Mouse (Mus musculus) forebrain, embryonic 11.5 days (tissue): ENCODE measurements at regions not wholly inside any gene's neighbourhood (a gene's known extent, or its start where the extent isn't known, plus 50 kb on each side); places are given as distances from the start of the nearest gene placed in this dataset.

Source experiments
- ATAC-seq: fragments of 200-750 bp; cut with Nextera tagmentation; replicated peaks from 2 replicates; pipeline ENCODE4 v1.8.0; 2017; ENCODE audit warnings: moderate TSS enrichment; ENCODE audit not compliant: low FRiP score
- DNase-seq: peaks from one replicate; pipeline ENCODE4 v3.0.0-alpha.2; 2017; ENCODE audit warnings: low spot score
- H3K27ac ChIP-seq: fragments of 300-500 bp; sonication (generic); 2 replicates; pipeline ENCODE4 v1.5.1; 2014; ENCODE audit warnings: low read depth, low read length
- H3K27me3 ChIP-seq: fragments of 300-500 bp; sonication (generic); 2 replicates; pipeline ENCODE4 v1.6.1; 2014; ENCODE audit warnings: mild to moderate bottlenecking, low read length, mixed read lengths; ENCODE audit not compliant: control insufficient read depth, insufficient read depth
- H3K36me3 ChIP-seq: fragments of 300-500 bp; sonication (generic); 2 replicates; pipeline ENCODE4 v1.6.1; 2014; ENCODE audit warnings: mild to moderate bottlenecking, low read length, moderate library complexity, mixed read lengths; ENCODE audit not compliant: control insufficient read depth, insufficient read depth
- H3K4me1 ChIP-seq: fragments of 300-500 bp; sonication (generic); replicated peaks from 2 replicates; pipeline ENCODE4 v1.6.1; 2014; ENCODE audit warnings: low read length, mixed read lengths; ENCODE audit not compliant: control insufficient read depth, insufficient read depth
- H3K4me2 ChIP-seq: fragments of 300-500 bp; sonication (generic); 2 replicates; pipeline ENCODE4 v1.6.1; 2014; ENCODE audit warnings: low read depth, mild to moderate bottlenecking, low read length, moderate library complexity, mixed read lengths; ENCODE audit not compliant: severe bottlenecking
- H3K4me3 ChIP-seq: fragments of 300-500 bp; sonication (generic); 2 replicates; pipeline ENCODE4 v1.5.1; 2014; ENCODE audit warnings: low read depth, low read length
- H3K9ac ChIP-seq: fragments of 300-500 bp; sonication (generic); 2 replicates; pipeline ENCODE4 v1.6.1; 2014; ENCODE audit warnings: low read length
- H3K9me3 ChIP-seq: fragments of 300-500 bp; sonication (generic); 2 replicates; pipeline ENCODE4 v1.6.1; 2016; ENCODE audit warnings: low read length, mixed read lengths; ENCODE audit not compliant: control insufficient read depth
- WGBS: fragments of 180-500 bp; shearing (Covaris S2); extraction: QIAGEN DNeasy Blood & Tissue Kit; methylation state at CpG from one replicate; pipeline ENCODE4 v1.1.7; 2014; 5-methylcytosine and 5-hydroxymethylcytosine counted together

DNA sequence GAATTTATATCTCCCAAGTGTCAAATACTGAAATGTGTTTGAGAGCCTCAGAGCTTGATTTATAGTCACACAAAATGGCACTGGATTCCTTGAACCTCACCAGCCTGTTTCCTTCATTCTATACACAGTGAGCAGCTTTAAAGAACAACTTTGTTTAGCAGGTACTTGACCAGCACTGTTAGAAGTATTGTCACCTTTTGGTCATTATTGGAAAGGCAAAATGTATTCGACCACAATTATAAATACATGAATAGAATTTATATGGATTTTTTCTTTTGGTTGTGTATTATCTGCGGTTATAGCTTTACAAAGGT is 527.3 kb upstream of the Pdzrn3 start:
- no peaks in the 10 kb centered on the region for H3K27me3 ChIP-seq
- 89% methylated on average over 2 of the region's 2 CpGs for WGBS
- no peak overlapping the region for H3K4me3 ChIP-seq
- DNase-seq: no peak
- no peak overlapping the region for H3K9ac ChIP-seq
- no peak overlapping the region for H3K27ac ChIP-seq
- no peak overlapping the region for H3K4me2 ChIP-seq
- H3K9me3 ChIP-seq: no peaks in the 10 kb centered on the region
- ATAC-seq: no peak
- no peaks in the 10 kb centered on the region for H3K4me1 ChIP-seq
- H3K36me3 ChIP-seq: no peaks in the 10 kb centered on the region

DNA sequence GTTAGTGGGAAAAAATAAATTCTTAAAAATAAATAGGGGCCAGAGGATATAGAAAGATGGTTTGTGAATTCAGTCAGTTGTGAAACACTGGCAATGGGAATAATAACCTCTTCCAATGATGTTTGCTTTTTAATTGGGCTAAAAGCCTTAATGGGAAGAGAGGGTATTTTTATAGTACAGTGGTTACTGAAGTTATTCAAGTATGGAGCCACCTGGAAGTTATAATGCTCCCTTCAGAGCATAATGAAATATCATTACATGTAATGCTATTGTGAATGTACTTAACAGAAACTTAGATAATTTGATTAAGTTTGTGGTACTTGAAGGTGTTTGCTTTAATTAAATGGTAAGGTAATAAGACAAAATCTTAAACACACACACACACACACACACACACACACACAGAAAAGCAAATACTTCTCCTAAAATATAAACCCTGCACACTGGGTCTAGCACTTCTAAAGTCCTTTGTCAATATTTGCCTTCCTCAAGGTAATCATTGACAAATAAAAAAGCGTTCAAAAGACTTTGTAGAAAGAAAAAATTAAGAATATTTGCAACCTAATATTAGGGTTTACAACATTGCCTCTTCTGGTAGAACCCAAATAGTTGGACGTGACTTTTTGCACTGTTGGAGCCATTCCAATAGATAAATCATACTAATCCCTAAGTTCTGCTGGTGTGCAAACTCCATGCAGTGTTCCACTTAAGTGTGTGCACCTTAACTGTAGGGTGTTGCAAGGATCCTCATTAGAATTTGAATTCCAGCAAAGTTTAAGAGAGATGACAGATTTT is 526.7 kb upstream of the Pdzrn3 start:
- no peak overlapping the region for H3K4me3 ChIP-seq
- no peak for ATAC-seq
- 88% methylated on average over 2 of the region's 2 CpGs for WGBS
- no peak for DNase-seq
- no peaks in the 10 kb centered on the region for H3K36me3 ChIP-seq
- no peaks in the 10 kb centered on the region for H3K9me3 ChIP-seq
- H3K9ac ChIP-seq: no peak overlapping the region
- no peak overlapping the region for H3K27ac ChIP-seq
- no peaks in the 10 kb centered on the region for H3K27me3 ChIP-seq
- no peaks in the 10 kb centered on the region for H3K4me1 ChIP-seq
- H3K4me2 ChIP-seq: no peak overlapping the region

DNA sequence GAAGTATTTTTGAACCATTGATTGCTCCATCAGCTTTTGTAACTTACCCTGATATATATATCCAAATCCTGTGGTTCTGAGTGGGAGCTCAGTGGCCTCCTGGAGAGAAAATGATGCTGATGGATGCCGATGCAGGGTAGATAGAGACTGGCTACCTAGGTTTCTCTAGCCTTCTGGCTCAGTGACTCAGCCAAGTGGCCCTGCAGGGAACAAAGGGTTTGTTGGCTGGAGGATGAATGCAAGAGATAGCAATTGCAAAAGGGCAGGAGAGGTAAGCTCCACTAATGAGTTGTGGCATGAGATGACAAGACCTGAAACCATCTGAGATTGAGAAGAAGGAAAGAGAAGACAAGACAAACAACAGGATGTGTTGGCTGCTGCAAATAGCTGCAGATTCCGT is 524.6 kb upstream of the Pdzrn3 start:
- Histone ChIP-seq H3K27me3 (no peaks in the 10 kb centered on the region), H3K9ac (no peak overlapping the region), H3K27ac (no peak overlapping the region), H3K4me2 (no peak overlapping the region), H3K4me1 (no peaks in the 10 kb centered on the region), H3K4me3 (no peak overlapping the region), H3K36me3 (no peaks in the 10 kb centered on the region), H3K9me3 (no peaks in the 10 kb centered on the region)
- WGBS: 73% methylated on average over 2 of the region's 2 CpGs
- ATAC-seq: no peak
- no peak for DNase-seq

DNA sequence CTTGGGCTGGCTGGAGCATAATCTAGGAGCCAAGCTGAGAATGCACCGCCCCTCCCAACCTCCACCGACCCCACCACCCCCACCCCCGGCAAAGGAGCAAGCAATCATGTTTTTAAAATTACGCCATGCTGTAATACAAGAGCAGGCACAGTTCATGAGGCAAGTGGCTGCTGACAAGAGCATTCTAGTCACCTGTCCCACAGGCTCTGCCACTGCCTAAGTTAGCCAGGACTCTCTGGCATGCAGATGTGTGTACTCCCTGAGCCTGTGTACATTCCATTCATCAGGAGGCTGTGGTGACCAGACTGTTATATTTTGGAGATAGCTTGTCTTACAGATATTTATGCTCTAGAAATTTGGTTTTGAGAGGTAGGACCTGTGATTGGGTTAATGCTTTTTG is 520.8 kb upstream of the Pdzrn3 start:
- Histone ChIP-seq H3K9me3 (no peaks in the 10 kb centered on the region), H3K36me3 (no peaks in the 10 kb centered on the region), H3K27ac (no peak overlapping the region), H3K4me3 (no peak overlapping the region), H3K27me3 (no peaks in the 10 kb centered on the region), H3K9ac (no peak overlapping the region), H3K4me1 (no peaks in the 10 kb centered on the region), H3K4me2 (no peak overlapping the region)
- DNase-seq (no peak), ATAC-seq (no peak)
- WGBS: 85% methylated on average over 4 of the region's 4 CpGs

DNA sequence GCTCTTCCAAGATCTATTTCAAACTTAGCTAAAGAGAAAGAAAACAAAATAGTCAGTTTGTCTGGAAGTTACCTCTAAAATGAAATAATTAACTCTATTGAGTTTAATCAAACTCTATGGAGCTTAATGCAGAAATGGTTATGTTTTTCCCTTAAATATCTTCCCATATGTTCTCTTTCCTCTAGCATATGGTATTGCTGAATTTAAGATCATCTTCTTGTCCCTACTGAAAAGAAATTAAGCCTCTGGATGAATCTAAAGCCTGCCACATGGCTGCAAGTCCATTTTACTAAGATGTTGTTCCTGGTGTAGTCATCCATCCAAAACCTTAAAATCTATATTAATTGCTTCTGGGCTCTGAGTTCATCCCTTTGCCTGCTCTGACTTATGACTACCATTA is 513.0 kb upstream of the Pdzrn3 start:
- DNase-seq (no peak), ATAC-seq (no peak)
- H3K9me3 ChIP-seq: no peaks in the 10 kb centered on the region
- H3K27me3 ChIP-seq: no peaks in the 10 kb centered on the region
- no peaks in the 10 kb centered on the region for H3K4me1 ChIP-seq
- no peaks in the 10 kb centered on the region for H3K36me3 ChIP-seq
- no peak overlapping the region for H3K27ac ChIP-seq
- no peak overlapping the region for H3K9ac ChIP-seq
- no peak overlapping the region for H3K4me3 ChIP-seq
- no peak overlapping the region for H3K4me2 ChIP-seq

DNA sequence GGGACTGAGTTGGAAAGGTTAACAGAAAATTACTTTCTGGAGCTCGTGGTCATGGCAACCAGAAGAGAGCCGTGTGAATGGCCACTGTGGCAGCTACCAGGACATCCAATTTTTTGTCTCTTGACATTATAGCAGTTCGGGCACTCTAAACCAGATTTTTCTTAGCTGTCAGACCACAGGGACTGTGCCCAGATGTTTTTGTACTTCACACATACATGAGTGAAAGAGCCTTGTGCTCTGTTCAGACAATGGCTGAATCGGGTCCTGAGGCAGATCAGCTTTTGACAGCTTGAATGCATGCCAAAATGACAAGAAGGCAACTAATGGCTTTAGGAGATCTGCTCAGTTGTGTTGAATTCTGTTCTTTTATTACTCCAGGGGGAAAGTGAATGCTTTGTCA is 505.2 kb upstream of the Pdzrn3 start:
- H3K9me3 ChIP-seq: no peaks in the 10 kb centered on the region
- DNase-seq: no peak
- WGBS: 49% methylated on average over 4 of the region's 4 CpGs

DNA sequence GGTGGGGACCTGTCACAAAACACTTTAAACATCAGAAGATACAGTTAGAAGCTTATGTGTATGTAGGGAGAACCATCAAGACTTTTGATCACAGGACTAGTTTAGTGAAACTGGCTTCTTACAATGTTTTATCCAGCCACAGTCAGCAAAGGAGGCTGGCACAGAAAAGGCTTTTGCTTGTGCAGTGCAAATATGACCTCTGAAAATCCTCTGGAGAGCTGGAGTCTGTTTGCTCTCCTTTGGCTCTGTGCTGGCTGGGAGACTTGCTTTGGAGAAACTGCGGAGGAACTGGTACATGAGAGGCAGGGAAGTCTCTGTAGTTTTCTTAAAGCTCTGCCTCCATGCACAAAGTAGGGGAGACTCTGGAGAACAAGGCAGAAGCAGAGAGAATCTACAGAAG is 497.2 kb upstream of the Pdzrn3 start:
- ATAC-seq (no peak), DNase-seq (no peak)
- no peaks in the 10 kb centered on the region for H3K9me3 ChIP-seq
- H3K36me3 ChIP-seq: no peaks in the 10 kb centered on the region
- no peak overlapping the region for H3K9ac ChIP-seq
- WGBS: 88% methylated on average over 1 of the region's 1 CpGs
- no peak overlapping the region for H3K4me3 ChIP-seq
- no peaks in the 10 kb centered on the region for H3K4me1 ChIP-seq
- no peak overlapping the region for H3K4me2 ChIP-seq
- H3K27me3 ChIP-seq: no peaks in the 10 kb centered on the region
- no peak overlapping the region for H3K27ac ChIP-seq

More for the DNA sequence above, 505.2 kb upstream of the Pdzrn3 start:
- ATAC-seq: peak; percentile 53
- no peaks in the 10 kb centered on the region for H3K36me3 ChIP-seq
- peaks cover 3% of the 10 kb centered on the region; the same call in 1 of the 2 replicates for H3K4me1 ChIP-seq
- H3K4me2 ChIP-seq: no peak overlapping the region
- H3K4me3 ChIP-seq: no peak overlapping the region
- H3K9ac ChIP-seq: no peak overlapping the region
- H3K27ac ChIP-seq: no peak overlapping the region
- no peaks in the 10 kb centered on the region for H3K27me3 ChIP-seq

DNA sequence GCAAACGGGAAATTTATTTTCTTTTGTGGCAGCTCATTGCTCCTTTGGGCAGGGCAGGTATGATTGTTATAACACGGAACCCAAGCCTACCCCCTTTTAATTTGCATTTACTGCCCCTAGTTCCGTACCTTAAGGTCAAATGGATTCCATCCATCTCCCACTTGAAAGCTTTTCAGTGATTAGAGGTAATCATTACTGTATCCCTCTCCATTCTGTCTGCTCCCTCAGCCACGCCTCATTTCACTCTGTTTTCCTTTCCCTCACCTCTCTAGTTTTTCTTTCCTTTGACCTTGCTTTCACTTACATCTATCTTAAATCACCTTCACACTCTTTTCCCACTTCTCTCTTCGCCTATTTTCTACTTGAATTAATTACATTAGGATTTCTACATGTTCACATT is 481.2 kb upstream of the Pdzrn3 start:
- Histone ChIP-seq H3K27ac (no peak overlapping the region), H3K4me3 (no peak overlapping the region), H3K9me3 (no peaks in the 10 kb centered on the region), H3K4me1 (no peaks in the 10 kb centered on the region), H3K4me2 (no peak overlapping the region), H3K36me3 (no peaks in the 10 kb centered on the region), H3K9ac (no peak overlapping the region), H3K27me3 (no peaks in the 10 kb centered on the region)
- ATAC-seq (no peak), DNase-seq (no peak)
- WGBS: 81% methylated on average over 5 of the region's 5 CpGs

DNA sequence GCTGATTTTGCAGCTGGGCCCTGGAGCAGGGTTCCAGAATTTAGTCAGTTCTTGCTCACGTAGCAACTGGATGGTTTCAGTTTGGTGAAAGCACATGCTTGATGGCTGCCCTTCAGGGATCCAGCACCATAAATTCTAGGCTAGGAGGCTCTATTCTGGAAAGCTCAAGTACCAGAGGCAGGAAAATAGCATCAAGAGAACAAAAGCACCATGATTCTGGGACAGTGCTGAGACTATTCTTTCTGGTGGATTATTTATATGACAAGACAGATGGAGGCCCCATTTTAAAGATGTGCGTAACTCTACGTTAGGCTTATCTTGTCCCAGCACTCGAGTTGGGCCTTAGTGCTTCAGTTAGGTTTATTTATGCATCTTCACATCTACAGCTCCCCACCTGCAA is 463.0 kb upstream of the Pdzrn3 start:
- Histone ChIP-seq H3K9ac (no peak overlapping the region), H3K4me2 (no peak overlapping the region), H3K27ac (no peak overlapping the region), H3K4me3 (no peak overlapping the region), H3K36me3 (no peaks in the 10 kb centered on the region), H3K27me3 (no peaks in the 10 kb centered on the region), H3K4me1 (no peaks in the 10 kb centered on the region), H3K9me3 (no peaks in the 10 kb centered on the region)
- DNase-seq: no peak
- 91% methylated on average over 4 of the region's 4 CpGs for WGBS
- ATAC-seq: no peak
